Mouse (Mus musculus): ENCODE results near the gene Tmem117.

The Tmem117 gene

DNA sequence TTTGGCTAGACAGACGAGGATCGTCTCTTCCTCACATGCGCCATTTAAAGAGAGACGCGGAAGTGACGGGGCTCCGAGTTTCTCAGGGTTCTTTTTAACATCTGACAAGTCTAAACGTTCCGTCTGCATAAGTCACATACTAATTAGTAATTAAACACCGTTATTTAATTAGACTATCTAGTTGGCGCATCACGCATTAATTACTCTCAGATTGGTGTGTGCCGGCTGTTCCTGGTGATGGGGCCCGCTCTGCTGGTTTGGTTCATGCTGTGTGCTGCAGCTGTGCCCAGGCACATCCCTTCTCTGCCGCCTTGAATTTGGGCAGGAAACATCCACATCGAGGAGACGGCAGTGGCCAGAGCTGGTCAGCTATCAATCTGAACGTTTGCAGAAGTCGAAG is 142.7 kb downstream of the Tmem117 start:
- DNase-seq, result no peak

DNA sequence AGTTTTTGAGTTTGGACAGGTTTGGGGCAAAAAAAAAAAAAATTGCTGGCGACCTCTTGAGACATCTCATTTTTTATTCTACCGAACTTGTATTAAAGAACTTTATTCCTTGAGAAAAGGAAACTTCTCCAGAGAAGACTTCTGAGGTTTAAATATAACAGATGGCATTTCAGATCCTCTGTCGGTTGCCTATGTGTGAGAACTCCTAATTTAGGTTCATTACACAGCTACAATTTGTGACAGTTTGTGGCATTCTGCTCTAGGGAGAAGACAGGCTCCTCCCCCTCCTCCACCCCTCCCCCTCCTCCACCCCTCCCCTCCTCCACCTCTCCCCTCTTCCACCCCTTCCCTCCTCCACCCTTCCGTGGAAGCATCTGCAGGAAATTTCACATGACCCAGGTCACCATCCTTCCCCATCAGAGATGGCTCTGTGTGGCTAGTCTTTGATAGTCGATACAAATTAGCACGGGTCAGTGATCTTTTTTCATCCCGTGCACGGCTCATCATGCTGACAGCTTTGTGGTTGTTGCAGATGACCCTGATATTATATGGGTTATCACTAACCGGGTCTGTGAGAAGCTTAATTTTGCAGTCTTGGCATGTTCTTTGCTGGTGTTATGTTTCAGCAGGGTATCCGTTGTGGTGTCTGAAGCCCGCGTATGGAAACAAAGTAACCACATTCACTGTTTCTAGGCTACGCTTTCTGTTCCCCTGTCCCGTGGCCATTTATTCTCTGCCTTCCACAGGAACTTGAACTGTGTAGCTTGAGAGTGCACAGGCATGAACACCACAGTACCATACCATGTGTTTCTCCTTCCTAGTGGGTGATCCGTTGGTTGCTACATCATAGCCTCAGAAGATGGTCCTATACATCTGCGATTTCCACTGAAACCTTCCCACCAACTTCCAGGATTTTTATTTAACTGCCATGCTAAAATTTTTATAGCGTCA is 147.4 kb downstream of the Tmem117 start:
- DNase-seq, result no peak

DNA sequence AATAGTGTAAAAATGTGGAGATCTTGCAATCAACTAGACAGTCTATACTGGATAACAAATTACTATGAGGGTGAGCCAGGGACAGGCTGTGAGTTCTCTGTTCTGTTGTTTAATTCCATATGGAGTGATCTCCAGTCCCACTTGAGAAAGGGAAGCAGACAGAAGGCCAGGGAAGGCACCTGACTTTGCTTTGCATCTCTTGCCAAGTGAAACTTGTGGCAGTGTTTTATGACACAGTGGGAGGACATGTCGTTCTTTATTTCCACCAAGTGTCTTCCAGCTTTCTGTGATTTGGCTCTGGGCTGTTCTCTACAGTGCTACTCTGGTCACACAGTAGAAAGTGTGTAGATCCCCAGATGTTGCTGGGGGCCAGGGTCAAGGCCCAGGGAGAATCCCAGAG is 152.5 kb downstream of the Tmem117 start:
- DNase-seq, result peak; percentile 61

DNA sequence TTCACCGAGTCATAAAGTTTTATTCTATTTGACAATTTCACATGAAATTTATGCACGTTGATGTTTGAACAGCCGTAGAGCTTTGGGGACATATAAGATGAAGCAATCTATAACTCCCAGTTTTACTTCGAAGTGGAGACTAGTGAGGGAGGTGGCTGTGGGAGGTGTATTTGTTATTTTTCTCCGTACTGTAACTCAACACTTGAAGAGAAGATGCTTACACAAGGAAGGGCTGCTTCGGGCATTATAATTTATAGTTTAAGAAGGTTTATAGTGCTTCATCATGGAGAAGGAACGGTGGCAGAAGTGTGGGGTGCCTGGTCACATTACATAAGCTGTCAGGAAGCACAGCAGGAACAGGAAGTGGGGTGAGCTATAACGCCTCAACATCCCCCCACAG is 164.4 kb downstream of the Tmem117 start:
- DNase-seq, result no peak

DNA sequence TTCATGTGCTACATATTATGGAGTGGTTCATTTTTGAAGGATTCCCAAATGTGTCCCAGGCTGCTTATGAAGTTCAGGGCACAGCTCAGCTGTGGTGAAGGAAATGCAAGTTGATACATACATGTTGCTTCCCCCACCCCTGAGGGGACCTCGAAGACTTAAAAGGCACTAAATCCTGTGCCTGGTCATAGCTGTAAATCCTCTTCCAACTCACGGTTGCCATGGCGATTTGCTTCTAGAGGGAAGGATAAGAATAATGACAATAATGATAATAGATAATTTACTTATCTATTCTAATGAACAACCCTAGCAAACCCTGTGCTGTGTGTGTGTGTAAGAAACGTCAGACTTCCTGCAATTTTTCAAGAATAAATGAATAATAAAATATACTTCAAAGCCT is 166.5 kb downstream of the Tmem117 start:
- DNase-seq, result no peak

DNA sequence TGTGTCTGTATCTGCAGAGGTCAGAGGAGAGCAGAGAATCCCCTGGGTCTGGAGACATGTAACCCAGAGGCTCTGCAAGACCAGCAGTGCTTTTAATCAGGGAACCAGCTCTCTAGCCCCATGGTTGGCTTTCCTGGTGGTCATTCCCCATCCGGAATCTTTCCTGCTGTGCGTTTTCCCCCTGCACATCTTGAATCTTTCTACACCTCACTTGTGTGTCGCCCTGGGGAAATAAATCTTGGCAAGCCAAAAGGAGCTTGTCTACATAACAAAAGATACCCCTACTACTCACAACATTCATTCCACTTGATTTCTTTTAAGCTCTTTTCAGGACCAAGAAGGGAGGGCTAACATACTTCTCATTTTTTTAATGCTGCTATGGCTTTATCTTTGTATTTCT is 169.2 kb downstream of the Tmem117 start:
- DNase-seq, result no peak

DNA sequence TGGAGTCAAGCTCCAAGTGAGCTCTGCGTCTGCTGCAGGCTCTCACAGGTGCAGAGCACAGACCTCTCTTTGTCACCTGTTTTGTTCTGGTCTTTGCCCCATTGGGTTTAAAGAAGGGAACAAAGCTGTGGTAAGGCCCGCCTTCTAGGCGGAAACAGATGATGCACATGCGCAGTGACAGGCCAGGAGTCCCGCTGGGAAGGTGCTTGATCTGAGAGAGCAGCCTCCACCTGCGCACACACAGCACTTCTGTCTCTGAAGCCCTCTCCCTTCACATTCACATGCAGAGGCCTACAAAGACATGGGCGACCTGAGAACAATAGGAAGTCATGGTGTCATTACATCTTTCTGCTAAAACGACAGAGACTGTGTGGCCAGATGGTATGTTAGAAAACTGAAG is 172.4 kb downstream of the Tmem117 start:
- DNase-seq, result no peak

DNA sequence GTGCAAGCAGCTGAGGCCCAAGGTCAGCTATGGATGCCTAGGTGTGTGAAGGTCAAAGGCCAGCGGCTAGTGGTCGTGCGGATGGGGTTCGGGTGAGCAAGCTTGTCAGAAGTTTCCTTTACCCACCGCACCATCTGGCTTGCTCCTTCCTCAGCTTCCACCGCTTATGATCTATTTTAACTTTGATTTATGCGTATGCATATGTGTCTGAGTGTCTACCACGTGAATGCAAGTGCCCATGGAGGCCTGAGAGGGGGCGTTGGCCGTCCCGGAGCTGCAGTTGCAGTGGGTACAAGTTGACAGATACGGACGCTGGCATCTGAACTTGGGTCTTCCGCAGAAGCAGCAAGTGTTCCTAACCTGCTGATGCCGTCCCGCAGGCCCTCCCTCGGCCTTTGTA is 173.8 kb downstream of the Tmem117 start:
- DNase-seq, result no peak

DNA sequence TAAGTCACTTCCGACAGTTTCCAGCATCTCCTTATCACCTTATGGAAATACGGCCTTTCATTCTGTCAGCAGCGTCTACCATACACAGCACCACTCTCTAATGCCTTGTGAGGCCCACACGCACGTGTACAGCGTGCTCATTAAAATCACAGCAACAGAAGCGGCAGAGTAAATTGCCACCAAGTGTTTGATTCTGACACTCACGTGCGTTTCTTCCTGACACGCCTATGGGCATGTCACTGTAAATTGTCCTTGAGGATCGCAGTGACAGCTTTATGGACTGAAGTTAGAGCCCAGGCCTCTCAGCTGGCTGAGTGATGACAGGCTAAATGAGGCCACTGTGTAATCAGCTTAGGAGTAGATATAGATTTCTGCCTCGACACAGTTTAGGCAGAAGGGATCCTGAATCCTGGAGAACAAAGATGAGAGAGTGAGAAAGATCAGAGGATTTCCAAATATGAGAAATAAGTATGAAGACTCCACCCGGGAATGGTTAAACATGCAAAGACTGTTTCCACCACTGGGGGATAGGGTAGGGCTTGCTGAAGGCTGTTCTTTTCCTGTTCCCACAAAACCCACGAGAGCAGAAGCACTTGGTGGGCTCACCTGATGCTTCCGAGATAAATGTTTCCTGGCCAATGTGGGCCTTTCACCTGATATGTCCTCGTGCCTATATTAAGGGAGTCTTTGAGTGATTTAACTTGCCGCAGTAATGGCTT is 174.8 kb downstream of the Tmem117 start:
- no peak for DNase-seq

DNA sequence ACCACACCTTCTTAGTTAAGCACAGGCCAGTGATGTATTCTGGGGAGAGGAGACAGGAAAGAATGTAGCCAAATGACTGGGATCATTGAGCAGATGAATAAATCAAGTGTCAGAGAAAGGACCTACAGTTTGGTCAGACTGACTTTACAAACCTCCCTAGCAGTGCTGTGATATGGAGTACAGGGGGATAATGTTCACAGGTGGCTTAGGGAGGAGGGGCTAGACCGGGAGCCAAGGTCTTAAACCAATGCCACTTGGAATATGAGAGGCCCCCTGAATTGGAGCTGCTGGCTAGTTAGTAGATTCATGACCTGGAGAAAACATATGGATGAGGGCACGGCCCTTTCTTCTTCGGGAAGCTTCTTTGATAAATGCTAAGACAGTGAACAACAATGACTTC is 177.0 kb downstream of the Tmem117 start:
- no peak for DNase-seq

DNA sequence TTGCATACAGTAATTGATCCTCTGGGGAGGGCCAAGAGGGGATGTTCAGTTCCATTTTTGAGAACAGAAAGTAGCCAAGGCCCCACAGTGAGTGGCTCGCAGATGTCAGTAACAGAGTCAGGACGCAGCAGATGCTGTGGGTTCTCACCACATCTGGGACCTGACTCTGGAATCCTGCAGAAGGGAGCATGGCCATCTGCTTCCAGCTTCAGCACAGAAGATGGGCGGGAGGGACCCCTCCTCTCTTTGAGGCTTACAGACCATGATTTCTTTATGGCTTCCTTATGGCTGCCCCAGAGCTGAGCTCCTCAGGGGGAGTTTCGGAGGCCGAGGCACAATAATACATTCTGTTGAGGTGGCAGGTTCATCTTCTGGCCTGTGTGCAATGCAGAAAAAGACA is 182.5 kb downstream of the Tmem117 start:
- no peak for DNase-seq

DNA sequence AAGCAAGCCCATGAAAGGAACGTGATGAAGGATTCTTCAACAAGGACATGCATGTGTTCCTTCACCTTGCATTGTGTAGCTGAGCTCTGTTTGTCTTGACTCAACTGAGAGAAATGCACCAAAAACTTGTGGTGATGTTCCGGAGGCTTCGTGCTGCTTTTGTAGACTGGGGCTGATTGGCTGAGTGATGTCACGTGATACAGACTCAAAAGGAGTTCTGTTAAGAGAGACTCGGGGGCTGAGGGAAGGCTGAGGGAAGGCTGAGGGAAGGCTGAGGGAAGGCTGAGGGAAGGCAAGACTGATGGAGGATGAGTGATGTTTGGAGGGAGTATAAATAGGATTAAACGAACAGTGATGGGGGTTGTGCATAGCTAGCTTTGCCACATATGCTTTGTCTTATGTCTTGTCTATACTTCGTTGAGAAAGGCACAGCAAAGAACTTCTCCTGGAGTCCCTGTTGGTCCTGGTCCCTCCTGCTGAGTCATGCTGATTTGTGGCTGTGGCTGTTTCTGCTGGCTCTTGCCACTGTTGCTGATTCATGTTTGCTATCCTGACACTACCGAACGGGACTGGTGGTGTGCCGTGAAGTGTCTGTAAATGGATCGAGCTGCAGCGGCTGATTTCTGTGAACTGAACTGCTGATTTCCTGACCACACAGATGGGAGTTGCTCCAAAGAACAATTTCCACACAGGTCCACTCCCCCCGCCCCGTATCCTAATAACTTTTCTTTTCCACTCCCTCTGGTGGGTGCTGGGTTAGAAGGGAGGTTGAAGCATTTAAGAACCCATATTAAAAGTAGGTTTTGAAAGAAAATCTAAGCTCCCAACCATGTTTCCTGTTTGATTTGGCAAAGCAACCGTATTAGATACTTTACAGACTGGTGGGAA is 185.4 kb downstream of the Tmem117 start:
- no peak for DNase-seq

DNA sequence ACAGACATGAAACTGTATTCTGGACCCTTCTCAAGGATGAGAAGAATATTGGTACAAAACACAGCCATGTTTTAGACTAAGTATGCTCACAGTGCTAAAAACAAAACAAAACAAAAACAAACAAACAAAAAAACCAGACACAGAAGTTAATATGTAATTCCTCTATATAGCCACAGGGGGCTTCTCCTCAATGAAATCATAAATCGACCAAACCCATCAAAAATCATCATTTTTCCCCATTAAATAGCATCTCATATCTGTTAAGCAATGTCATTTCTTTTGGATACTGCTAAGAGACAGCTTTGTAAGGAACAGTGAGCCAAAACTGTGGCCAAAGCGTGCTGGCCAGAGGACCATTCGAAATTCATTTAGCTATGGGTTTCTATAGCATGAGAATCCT is 206.6 kb downstream of the Tmem117 start:
- DNase-seq, result no peak

DNA sequence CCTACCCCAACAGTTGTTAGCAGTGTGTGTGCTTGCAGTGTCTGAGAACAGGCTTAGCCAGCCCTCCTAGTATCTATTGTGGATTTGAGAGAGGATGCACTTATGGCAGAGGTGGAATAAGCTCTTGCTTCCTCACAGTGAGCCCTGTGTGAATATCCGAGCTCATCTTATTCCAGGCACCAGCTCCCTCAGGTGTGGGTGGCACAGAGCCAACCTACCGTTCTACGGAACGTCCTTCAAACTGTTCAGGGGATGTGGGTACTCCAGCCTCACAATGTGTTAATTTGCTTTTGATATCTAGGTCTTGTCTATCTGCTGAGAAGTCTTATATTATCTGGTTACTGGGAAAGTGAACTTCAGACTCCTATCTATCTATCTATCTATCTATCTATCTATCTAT is 209.6 kb downstream of the Tmem117 start:
- no peak for DNase-seq

DNA sequence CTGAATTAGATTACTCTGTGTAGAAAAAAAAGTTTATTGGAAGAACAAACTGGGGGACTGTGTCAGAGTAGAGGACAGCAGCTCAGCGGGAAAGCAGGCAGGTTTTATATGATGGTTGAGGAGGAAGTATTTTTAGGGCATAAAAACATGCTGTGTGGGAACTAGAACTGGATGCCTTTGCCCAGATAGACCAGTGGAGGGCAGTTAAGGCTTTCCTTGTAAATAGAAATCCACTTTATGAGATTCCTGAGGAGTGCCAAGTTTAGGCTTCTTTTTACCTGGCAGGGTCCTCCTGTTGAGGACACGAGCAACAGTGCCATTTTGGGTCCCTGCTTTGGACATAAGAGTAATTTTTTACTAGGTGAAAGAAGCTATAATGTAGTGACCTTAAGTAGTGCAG is 218.5 kb downstream of the Tmem117 start:
- DNase-seq, result peak; percentile 14

DNA sequence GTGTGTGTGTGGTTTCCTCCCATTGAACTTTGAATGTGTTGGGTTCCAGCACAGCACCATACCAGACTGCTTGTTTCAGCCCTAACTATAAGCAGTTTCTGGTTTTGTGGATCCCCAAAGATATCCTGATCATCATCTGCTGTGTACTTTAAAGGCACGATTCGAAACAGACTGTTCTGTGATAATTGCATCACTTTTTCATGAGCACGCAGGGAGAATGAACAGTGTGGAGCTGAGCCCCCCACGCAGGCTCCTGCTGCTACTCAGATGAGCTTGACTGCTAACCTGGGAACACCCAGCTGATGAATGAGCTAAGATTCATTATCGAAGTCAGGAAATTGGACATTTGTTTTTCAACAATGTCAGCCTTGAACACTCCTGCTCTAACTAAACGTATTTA is 230.6 kb downstream of the Tmem117 start:
- DNase-seq, result no peak

DNA sequence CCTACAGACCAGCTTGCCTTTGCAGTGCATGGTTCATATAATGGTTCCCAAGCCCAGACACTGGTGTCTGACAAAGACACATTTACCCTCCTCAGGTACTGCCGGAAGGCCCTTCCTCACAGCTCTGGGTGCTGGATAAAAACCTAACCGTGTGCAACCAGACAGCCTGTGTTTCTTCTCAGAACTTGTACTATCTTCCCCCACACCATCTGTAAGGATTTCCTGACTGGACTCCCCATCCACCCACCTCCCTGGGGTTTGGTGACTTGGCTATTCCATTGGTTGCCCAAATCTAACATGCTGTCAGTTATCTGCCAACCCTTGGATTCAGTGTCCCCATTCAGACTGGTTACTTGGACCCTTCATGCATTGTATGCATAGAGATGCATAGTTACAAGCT is 232.1 kb downstream of the Tmem117 start:
- no peak for DNase-seq

DNA sequence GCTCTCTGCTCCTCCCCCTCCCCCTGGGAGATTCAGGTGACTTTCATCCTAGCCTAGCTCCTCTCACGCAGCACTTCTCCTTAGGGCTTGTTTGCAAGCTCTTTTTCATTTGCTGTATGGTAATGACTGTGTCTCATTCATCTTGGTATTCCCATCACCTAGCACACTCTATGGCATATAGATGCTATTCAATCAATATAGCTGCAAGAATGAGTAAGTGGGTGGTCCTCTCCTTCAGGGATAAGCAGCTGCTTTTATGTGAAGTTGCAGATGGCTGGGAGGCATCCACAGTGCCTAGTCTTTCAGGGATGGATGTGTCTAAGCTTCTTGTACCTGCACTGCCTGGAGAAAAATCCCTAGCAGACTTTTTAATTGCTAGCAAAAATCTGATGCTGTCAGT is 235.1 kb downstream of the Tmem117 start:
- no peak for DNase-seq

DNA sequence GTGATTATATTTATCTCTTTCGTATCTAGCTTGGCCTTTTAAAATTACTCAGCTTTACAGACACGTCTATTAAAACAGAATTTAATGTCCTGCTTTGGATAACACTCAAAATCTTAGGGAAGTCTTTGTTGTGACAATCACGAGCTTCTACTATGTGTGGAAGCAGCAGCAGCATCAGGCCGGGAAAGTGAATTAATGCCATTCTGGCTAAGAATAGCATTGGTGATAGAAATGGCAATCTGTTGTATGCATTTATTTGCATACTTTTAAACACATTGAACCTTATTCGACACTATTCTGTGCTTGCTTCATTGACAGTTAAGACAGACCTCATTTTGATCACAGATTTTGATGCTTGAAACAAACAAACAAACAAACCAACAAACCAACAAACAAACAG is 239.3 kb downstream of the Tmem117 start:
- no peak for DNase-seq

DNA sequence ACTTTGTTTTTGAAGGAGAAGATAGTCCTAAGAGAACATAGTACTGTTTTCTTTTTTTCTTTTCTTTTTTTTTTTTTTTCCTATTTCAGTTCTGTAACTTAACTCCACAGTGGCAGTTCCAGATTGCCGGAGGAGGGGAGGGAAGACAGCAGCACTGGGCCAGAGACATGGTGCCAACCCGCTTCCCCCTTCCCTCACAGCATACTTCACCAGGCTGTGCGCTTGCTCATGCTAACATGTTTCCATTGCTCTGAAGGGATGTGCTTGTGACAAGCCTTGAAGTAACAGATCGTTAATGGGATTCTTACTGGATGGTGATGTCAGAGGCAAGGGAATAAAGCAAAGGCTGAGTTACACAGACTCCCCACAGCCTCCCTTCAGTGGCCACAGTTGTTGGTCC is 256.0 kb downstream of the Tmem117 start:
- no peak for DNase-seq

DNA sequence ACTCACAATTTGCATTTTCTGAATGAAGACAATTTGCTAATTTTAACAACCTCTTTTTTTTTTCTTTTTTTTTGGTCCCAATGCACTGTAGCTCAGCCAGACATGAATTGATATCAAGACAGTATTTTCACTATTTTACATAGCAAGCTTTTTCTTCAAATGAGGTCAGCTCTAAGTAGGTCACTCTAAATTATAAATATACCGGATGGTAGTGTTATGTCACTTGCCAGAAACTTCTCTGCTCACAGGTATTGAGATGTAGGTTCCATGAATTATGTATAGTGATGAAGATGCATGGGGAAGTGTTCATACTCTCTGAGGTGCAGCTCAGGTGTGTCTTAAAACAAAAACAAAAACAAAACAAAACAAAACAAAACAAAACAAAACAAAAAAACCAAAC is 264.2 kb downstream of the Tmem117 start:
- no peak for DNase-seq

DNA sequence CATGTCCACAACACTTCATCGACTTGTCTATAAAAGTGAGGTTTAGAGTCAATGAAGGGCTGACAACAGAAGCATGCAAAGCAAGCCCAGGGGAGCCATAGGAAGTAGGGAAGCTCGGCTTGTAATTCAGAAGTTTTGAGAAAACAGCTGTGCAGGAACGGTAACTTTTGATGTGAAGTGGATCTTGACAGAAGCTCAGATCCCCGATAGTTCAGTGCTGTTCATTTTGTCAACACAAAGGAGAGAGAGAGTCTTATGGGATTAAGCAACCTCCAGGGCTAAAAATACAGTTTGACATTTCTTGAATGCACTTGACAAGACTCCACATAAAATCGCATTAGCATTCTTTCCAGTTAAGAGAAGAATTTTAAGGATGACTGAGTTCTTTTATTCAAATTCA is 265.1 kb downstream of the Tmem117 start:
- DNase-seq, result no peak

DNA sequence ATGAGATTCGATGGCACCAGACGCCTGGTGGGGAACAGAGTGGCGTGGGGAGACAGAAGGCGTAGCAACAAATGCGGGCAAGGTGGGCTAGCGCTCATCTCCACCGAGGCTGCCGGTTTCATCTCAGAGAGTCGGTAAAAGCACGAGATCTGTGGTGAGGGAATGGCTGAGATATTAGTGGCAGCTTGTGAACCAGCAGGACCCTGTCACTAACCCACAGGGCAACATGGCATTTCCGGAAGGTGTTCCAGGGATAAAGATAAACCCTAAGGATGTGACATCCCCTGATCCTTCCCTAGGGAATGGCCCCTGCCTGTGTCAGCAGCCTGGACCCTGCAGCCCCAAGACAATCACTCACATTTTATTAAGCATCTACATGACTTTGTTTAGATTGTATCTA is 266.6 kb downstream of the Tmem117 start:
- peak; percentile 91 for DNase-seq
